Mouse (Mus musculus): ENCODE measurements around the gene Abcc4.

DNA sequence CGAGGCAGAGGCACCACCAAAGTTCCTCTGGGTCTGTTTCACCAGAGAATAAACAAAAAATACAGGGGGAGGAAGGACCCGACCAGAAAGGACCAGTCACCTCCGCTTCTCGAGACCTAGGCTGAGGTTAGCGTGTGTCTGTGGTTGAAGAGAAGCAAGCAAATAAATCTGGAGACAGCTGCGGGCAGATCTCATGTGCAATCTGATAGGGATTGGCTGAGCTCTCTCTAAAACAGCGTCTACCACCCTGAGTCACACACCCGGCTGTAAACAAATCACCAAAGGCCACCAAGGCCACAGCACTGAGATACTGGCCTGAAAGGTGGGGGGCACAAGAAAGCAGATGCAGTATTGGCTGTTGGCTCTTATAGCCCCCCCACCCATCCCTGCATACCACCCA lies 24.9 kb downstream of the Abcc4 start:
- TF ChIP-seq CTCF (IDR thresholded peaks at IDR 0.05; ENCODE audit: insufficient read depth, low read length) (no peak), POLR2A (IDR thresholded peaks at IDR 0.05; ENCODE audit: borderline replicate concordance, extremely low read depth, low read depth, low read length) (no peak)

Data from lung, adult 2 months (tissue).